Mouse (Mus musculus): ENCODE measurements around the gene Cyp3a13. TPM values are rescaled to one million over a fixed set of nuclear protein-coding genes. Genes with fewer than 3 reads are reported as not detected.
"Not testable (repeated sequence)": the region's sequence is repeated elsewhere in the genome, so short reads cannot be mapped to it uniquely, and the experiment has no call there.

Gene Cyp3a13
- not detected in 2 replicates for polyA plus RNA-seq (2011; ENCODE audit: insufficient read length, low read depth, missing spikeins)

DNA sequence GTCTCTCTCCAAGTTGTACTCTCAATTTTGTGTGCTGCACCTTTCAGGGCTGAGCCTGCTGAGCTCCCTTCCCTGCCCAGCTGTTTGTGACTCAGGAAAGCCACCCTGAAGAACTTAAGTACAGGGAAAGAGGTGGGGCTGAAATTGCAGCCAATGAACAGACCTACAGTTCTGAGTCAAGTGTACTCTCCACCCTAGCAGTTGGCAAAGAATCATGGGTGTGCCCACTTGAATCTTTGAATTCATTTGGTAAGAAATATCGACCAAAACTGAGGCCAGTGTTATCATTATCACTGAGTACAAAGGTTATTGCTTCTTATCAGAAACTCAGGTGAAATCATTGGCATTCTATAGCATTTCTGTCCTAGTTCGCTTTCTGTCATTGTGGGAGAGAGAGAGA lies at the start of gene Cyp3a13:
TSS of gene Cyp3a13 (minus strand) at position 88 of the 400 bp plus-strand sequence.
- Histone ChIP-seq H3K4me3 (ENCODE audit: insufficient read depth, low read length) (no peak within 1 kb of the TSS), H3K27ac (ENCODE audit: insufficient read depth, low read length) (no peak within 1 kb of the TSS), H3K4me1 (ENCODE audit: control insufficient read depth, insufficient read depth, low read length) (no peaks in the 10 kb centered on the region)
- TF ChIP-seq CTCF (IDR thresholded peaks at IDR 0.05; ENCODE audit: borderline replicate concordance, insufficient read depth, low read length), result no peak
- TF ChIP-seq POLR2A (IDR thresholded peaks at IDR 0.05; ENCODE audit: low read depth, low read length), result no peak

DNA sequence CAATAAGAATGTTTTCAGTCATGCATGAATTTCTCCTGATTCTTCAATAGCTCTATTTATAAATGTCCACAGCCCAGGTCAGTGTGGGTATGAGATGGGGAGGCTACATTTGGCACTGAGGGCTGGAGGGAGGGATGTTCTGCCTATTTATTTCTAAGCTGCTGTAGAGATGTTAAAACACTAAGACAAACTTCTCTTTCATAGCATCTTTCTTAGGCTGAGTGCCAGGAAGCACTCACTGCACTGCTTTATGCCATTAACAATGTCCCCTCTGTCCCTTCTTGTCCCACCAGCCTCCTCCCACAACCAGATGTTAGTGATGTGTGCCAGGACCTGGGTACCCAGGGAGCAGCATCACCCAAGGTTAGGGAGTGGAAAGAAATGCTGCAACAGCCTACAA lies 45.1 kb upstream of the Cyp3a13 start:
- Histone ChIP-seq H3K27ac (ENCODE audit: insufficient read depth, low read length) (no peak overlapping the region), H3K4me1 (ENCODE audit: control insufficient read depth, insufficient read depth, low read length) (no peaks in the 10 kb centered on the region), H3K4me3 (ENCODE audit: insufficient read depth, low read length) (no peak overlapping the region)
- TF ChIP-seq POLR2A (IDR thresholded peaks at IDR 0.05; ENCODE audit: low read depth, low read length) (no peak), CTCF (IDR thresholded peaks at IDR 0.05; ENCODE audit: borderline replicate concordance, insufficient read depth, low read length) (no peak)

DNA sequence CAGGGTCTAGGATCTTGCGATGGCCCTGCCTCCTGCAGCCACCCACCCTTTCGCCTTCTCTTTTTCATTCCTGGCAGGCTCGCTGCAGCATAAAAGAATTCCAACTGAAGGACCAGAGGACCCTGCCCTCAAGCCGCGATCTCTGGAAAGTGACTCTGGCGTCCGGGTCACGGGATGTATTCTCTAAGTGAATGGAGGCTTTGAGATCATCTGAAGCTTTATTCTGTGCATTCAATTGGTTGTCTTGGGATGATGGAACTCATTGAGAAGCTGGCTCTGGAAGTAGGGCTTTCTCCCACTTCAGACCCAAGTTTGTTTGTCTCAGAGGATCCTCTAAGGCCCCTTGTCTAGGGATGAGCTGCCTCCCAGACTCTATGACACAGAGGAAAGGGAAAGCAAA lies 41.5 kb upstream of the Cyp3a13 start, which contains the start of gene Gjc3:
TSS of gene Gjc3 (minus strand) at position 154 of the 400 bp plus-strand sequence.
- TF ChIP-seq CTCF (IDR thresholded peaks at IDR 0.05; ENCODE audit: borderline replicate concordance, insufficient read depth, low read length) (no peak), POLR2A (IDR thresholded peaks at IDR 0.05; ENCODE audit: low read depth, low read length) (no peak)
- no peak within 1 kb of the TSS for H3K27ac ChIP-seq (ENCODE audit: insufficient read depth, low read length)
- no peaks in the 10 kb centered on the region for H3K4me1 ChIP-seq (ENCODE audit: control insufficient read depth, insufficient read depth, low read length)
- H3K4me3 ChIP-seq (ENCODE audit: insufficient read depth, low read length), result no peak within 1 kb of the TSS

DNA sequence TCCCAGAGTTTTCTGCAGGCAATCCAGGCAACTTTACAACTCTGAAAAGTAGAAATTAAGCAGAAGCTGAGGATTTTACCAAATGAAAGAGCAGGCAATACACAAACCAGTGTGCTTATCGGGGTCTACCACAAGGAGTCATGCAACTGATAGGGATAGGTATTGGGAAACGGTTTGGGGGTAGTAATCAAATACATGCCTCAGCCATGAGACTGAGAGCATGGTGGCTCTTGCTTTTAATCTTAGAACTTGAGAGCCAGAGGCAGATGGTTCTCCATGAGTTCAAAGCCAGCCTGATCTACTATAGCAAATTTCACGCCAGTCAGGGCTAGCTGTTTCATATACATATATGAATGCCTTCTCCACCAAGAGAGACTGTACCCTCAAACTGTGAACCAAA lies 35.0 kb upstream of the Cyp3a13 start:
- no peak overlapping the region for H3K27ac ChIP-seq (ENCODE audit: insufficient read depth, low read length)
- H3K4me3 ChIP-seq (ENCODE audit: insufficient read depth, low read length), result no peak overlapping the region
- H3K4me1 ChIP-seq (ENCODE audit: control insufficient read depth, insufficient read depth, low read length), result no peaks in the 10 kb centered on the region
- TF ChIP-seq CTCF (IDR thresholded peaks at IDR 0.05; ENCODE audit: borderline replicate concordance, insufficient read depth, low read length), result no peak
- TF ChIP-seq POLR2A (IDR thresholded peaks at IDR 0.05; ENCODE audit: low read depth, low read length), result no peak

DNA sequence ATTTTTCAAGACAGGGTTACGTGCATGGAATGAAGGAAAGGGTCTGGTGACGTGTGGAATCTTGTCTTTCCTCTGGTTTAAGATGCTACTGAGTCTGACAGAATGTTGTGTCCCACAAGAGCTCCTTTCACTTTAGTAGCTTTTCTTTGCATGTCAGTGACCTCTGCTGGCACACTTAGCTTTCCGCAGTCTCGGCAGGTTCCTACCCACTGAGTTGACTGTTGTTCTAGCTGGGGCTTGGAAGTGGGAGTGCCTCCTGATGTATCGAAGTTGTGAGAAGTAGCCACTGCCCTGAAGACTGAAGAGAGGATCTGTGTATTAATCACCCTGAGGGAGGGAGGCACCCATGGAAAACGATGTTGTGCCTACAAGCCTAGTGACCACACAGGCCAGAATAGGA lies 29.8 kb upstream of the Cyp3a13 start:
- no peaks in the 10 kb centered on the region for H3K4me1 ChIP-seq (ENCODE audit: control insufficient read depth, insufficient read depth, low read length)
- no peak overlapping the region for H3K27ac ChIP-seq (ENCODE audit: insufficient read depth, low read length)
- TF ChIP-seq POLR2A (IDR thresholded peaks at IDR 0.05; ENCODE audit: low read depth, low read length) (no peak), CTCF (IDR thresholded peaks at IDR 0.05; ENCODE audit: borderline replicate concordance, insufficient read depth, low read length) (no peak)
- H3K4me3 ChIP-seq (ENCODE audit: insufficient read depth, low read length), result no peak overlapping the region

DNA sequence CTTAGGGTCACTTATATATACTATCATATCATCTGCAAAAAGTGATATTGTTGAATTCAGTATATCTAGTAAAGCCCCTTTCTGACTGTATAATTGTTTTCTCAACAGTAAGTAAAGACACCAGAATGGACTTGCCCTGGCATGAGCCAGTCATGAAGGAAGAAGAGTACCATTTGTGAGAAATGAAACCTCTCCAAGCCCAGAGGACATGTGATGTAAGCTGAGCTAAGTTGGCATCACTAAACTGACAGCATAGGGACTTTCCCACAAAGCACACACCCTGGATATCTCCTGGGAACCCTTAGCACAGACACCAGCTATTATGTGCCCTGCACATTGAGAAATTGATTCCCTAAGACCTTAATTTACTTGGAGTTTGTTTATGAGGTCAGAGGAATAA lies 25.9 kb upstream of the Cyp3a13 start:
- Histone ChIP-seq H3K4me3 (ENCODE audit: insufficient read depth, low read length) (no peak overlapping the region), H3K27ac (ENCODE audit: insufficient read depth, low read length) (no peak overlapping the region), H3K4me1 (ENCODE audit: control insufficient read depth, insufficient read depth, low read length) (no peaks in the 10 kb centered on the region)
- TF ChIP-seq CTCF (IDR thresholded peaks at IDR 0.05; ENCODE audit: borderline replicate concordance, insufficient read depth, low read length) (no peak), POLR2A (IDR thresholded peaks at IDR 0.05; ENCODE audit: low read depth, low read length) (no peak)

DNA sequence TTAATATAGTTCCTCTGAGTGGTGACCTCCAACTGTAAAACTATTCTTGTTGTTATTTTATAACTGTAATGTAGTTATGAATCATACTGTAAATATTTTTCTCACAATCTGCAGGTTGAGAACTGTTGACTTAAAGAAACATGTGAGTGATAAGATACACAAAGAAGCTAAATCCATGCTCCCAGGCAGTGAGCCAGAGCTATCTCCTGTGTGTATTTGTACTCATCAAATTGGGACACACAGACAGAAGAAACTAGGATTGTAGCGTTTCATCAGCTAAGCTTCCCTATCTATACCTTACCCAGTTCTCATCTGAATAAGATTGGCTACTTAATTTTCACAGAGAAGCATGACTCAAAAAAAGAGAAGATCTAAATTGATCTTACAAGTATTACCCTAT lies 21.7 kb upstream of the Cyp3a13 start:
- TF ChIP-seq POLR2A (IDR thresholded peaks at IDR 0.05; ENCODE audit: low read depth, low read length), result no peak
- TF ChIP-seq CTCF (IDR thresholded peaks at IDR 0.05; ENCODE audit: borderline replicate concordance, insufficient read depth, low read length), result no peak
- no peak overlapping the region for H3K27ac ChIP-seq (ENCODE audit: insufficient read depth, low read length)
- no peak overlapping the region for H3K4me3 ChIP-seq (ENCODE audit: insufficient read depth, low read length)
- no peaks in the 10 kb centered on the region for H3K4me1 ChIP-seq (ENCODE audit: control insufficient read depth, insufficient read depth, low read length)

DNA sequence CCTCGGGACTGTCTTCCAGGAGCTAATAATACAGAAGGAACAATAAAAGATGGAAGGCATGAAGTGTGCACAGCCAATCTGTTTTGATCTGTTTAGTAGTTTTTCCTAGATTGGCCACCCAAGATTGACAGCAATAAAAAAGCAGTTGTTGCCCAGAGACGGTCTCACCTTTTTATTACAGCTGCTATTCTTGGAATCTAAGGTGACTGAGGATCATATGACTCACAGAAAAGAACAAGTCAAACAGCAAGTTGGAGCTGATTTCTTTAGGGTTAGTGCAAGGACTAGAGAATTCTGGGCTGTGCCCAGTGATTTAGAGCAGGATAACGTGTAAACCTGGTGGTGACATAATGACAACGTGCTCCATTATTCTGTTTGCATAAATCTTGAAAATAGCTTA lies 19.5 kb upstream of the Cyp3a13 start:
- Histone ChIP-seq H3K4me3 (ENCODE audit: insufficient read depth, low read length) (no peak overlapping the region), H3K27ac (ENCODE audit: insufficient read depth, low read length) (no peak overlapping the region), H3K4me1 (ENCODE audit: control insufficient read depth, insufficient read depth, low read length) (no peaks in the 10 kb centered on the region)
- TF ChIP-seq POLR2A (IDR thresholded peaks at IDR 0.05; ENCODE audit: low read depth, low read length) (no peak), CTCF (IDR thresholded peaks at IDR 0.05; ENCODE audit: borderline replicate concordance, insufficient read depth, low read length) (no peak)

DNA sequence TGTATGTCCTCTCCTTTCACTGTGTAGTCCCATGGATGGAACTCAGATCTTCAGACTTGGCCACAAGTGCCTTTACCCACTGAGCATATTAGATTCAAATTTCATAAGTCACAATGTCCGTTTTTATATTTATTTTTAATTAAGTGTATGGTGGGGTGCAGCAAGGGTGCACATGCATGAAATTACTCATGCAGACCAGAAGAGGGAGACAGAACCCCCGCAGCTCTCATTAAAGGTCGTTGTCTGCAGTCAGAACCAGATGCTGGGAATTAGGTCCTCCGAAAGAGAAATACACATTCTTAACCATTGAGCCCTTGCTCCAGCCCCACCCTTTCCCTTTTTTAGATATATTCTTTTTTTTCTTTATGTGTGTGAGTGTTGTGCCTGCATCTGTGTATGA lies 15.8 kb upstream of the Cyp3a13 start:
- no peak for TF ChIP-seq POLR2A (IDR thresholded peaks at IDR 0.05; ENCODE audit: low read depth, low read length)
- TF ChIP-seq CTCF (IDR thresholded peaks at IDR 0.05; ENCODE audit: borderline replicate concordance, insufficient read depth, low read length), result no peak

DNA sequence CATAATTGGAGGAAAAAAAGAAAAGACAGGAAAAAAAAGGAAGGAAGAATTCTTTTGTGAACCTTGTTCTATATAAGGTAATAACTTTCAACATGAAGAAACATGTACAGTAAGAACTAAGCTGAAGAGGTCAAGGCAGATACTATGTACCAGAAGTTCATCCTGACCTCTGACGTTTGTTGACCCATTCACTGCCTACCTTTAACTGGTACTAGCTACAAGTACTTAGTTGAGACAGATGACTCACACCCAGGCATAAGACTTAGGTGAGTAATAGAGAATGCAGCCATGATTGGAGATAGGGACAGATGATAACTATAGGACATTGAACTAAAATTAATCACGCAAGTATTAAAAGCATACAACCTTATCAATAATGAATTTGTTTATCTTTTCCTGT lies 15.1 kb upstream of the Cyp3a13 start:
- no peak for TF ChIP-seq CTCF (IDR thresholded peaks at IDR 0.05; ENCODE audit: borderline replicate concordance, insufficient read depth, low read length)
- no peak for TF ChIP-seq POLR2A (IDR thresholded peaks at IDR 0.05; ENCODE audit: low read depth, low read length)

More for the DNA sequence above, 15.8 kb upstream of the Cyp3a13 start:
- Histone ChIP-seq H3K4me3 (ENCODE audit: insufficient read depth, low read length) (no peak overlapping the region), H3K27ac (ENCODE audit: insufficient read depth, low read length) (no peak overlapping the region), H3K4me1 (ENCODE audit: control insufficient read depth, insufficient read depth, low read length) (no peaks in the 10 kb centered on the region)

DNA sequence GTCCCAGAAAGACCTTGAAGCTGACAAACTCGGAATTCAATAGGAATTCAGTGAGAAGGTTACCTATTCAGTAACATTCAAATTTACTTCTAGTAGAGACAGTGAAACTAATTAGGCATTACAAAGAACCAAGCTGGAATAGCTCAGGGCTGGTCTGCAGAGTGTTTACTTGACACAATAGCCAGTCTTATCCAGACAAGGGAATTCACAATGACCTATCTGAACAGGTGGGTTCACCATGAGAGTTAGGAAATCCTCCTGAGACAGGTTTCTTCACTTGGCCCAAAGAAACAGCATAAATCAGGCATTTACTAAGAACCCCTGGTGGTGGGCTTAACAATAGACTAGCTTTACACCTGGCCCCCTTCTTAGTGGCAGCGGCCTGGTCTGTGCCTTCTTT lies 12.5 kb upstream of the Cyp3a13 start:
- H3K4me1 ChIP-seq (ENCODE audit: control insufficient read depth, insufficient read depth, low read length); H3K27ac ChIP-seq (ENCODE audit: insufficient read depth, low read length); H3K4me3 ChIP-seq (ENCODE audit: insufficient read depth, low read length): not testable (repeated sequence)

More for the DNA sequence above, 15.1 kb upstream of the Cyp3a13 start:
- Histone ChIP-seq H3K27ac (ENCODE audit: insufficient read depth, low read length) (no peak overlapping the region), H3K4me1 (ENCODE audit: control insufficient read depth, insufficient read depth, low read length) (no peaks in the 10 kb centered on the region), H3K4me3 (ENCODE audit: insufficient read depth, low read length) (no peak overlapping the region)

Data from embryonic fibroblast, embryonic 13.5 days (primary cell).